Mouse (Mus musculus) liver, embryonic 16.5 days (tissue): ENCODE results near the gene Dnmbp. TPM values are rescaled to one million over a fixed set of nuclear protein-coding genes. Genes with fewer than 3 reads are reported as not detected.

Experiments
- ATAC-seq: fragments of 200-750 bp; cut with Nextera tagmentation; 2 replicates; pipeline ENCODE4 v1.8.0; 2017; ENCODE audit warnings: low read depth, mild to moderate bottlenecking, moderate number of reproducible peaks, moderate library complexity
- H3K27ac ChIP-seq: fragments of 300-500 bp; sonication (generic); 2 replicates; pipeline ENCODE4 v1.5.1; 2014; ENCODE audit warnings: mild to moderate bottlenecking, low read length
- H3K27me3 ChIP-seq: fragments of 300-500 bp; sonication (generic); 2 replicates; pipeline ENCODE4 v1.6.1; 2014; ENCODE audit warnings: low read depth, low read length, mixed read lengths; ENCODE audit not compliant: control insufficient read depth, insufficient read depth
- H3K36me3 ChIP-seq: fragments of 300-500 bp; sonication (generic); 2 replicates; pipeline ENCODE4 v1.6.1; 2014; ENCODE audit warnings: mild to moderate bottlenecking; ENCODE audit not compliant: control insufficient read depth, insufficient read depth
- H3K4me1 ChIP-seq: fragments of 300-500 bp; sonication (generic); 2 replicates; pipeline ENCODE4 v1.6.1; 2014; ENCODE audit warnings: low read depth, low read length, mixed read lengths; ENCODE audit not compliant: control insufficient read depth
- H3K4me2 ChIP-seq: fragments of 300-500 bp; sonication (generic); 2 replicates; pipeline ENCODE4 v1.6.1; 2014; ENCODE audit warnings: low read depth, low read length, mixed read lengths
- H3K4me3 ChIP-seq: fragments of 300-500 bp; sonication (generic); 2 replicates; pipeline ENCODE4 v1.5.1; 2014; ENCODE audit warnings: low read depth, mild to moderate bottlenecking, low read length
- H3K9ac ChIP-seq: fragments of 300-500 bp; sonication (generic); 2 replicates; pipeline ENCODE4 v1.6.1; 2014; ENCODE audit warnings: low read depth, low read length
- H3K9me3 ChIP-seq: fragments of 300-500 bp; sonication (generic); replicated peaks from 2 replicates; pipeline ENCODE4 v1.6.1; 2016; ENCODE audit warnings: low read length; ENCODE audit not compliant: control insufficient read depth
- WGBS: fragments of 180-500 bp; shearing (Covaris S2); extraction: QIAGEN DNeasy Blood & Tissue Kit; methylation state at CpG from one replicate; pipeline ENCODE4 v1.1.7; 2014; ENCODE audit not compliant: insufficient replicate concordance; 5-methylcytosine and 5-hydroxymethylcytosine counted together
- polyA plus RNA-seq: library from polyadenylated mRNA; unstranded; fragments of >200 nt; fragmentation: Nextera tagmentation; extraction: Ambion mirVana; gene quantifications from 2 replicates; pipeline ENCODE4 v1.2.1, GENCODE M21; 2015

The Dnmbp gene
- 2.8 and 3.2 TPM in 2 replicates for polyA plus RNA-seq

GRCm38 (mm10) chr19:43939769-43940689 lies at the start of gene Dnmbp:
Gene Dnmbp, minus strand, starts transcription at chr19:43940191.
- Histone ChIP-seq H3K27ac (0 out of 2 replicates have a peak within 1 kb of the TSS, but pooled peaks have one; percentile 10), H3K4me3 (peak within 1 kb of the TSS; percentile 68), H3K4me1 (peaks cover 3% of the 10 kb centered on the region; the same call in 1 of the 2 replicates), H3K4me2 (peak within 1 kb of the TSS; percentile 69), H3K9me3 (no peaks in the 10 kb centered on the region), H3K9ac (peak within 1 kb of the TSS; percentile 73), H3K27me3 (peaks cover 4% of the 10 kb centered on the region; the same call in 1 of the 2 replicates), H3K36me3 (no peaks in the 10 kb centered on the region)
- ATAC-seq = peak; percentile 88
- WGBS = 4% methylated on average over 65 of the region's 94 CpGs

GRCm38 (mm10) chr19:43986069-43986794 lies 46.2 kb upstream of the Dnmbp start, which contains the start of gene Cpn1:
Gene Cpn1, minus strand, starts transcription at chr19:43986556.
- peak; percentile 82 for ATAC-seq
- H3K4me2 ChIP-seq = no peak within 1 kb of the TSS
- WGBS = 21% methylated on average over 30 of the region's 30 CpGs
- H3K4me3 ChIP-seq = peak within 1 kb of the TSS; percentile 48
- H3K4me1 ChIP-seq = no peaks in the 10 kb centered on the region
- H3K36me3 ChIP-seq = no peaks in the 10 kb centered on the region
- H3K9me3 ChIP-seq = no peaks in the 10 kb centered on the region
- H3K9ac ChIP-seq = no peak within 1 kb of the TSS
- peak within 1 kb of the TSS; percentile 79 for H3K27ac ChIP-seq
- no peaks in the 10 kb centered on the region; the same call in 1 of the 2 replicates for H3K27me3 ChIP-seq

- WGBS = 59% methylated on average over 5 of the region's 5 CpGs
- Histone ChIP-seq H3K27me3 (no peaks in the 10 kb centered on the region; the same call in 1 of the 2 replicates), H3K27ac (no peak overlapping the region), H3K9ac (no peak overlapping the region), H3K36me3 (no peaks in the 10 kb centered on the region; the same call in 1 of the 2 replicates), H3K4me3 (no peak overlapping the region), H3K4me1 (no peaks in the 10 kb centered on the region), H3K4me2 (no peak overlapping the region), H3K9me3 (no peaks in the 10 kb centered on the region)
- ATAC-seq = no peak
Observed at GRCm38 (mm10) chr19:43981992-43982391, 42.0 kb upstream of the Dnmbp start.

GRCm38 (mm10) chr19:43980711-43981110 lies 40.7 kb upstream of the Dnmbp start:
- no peaks in the 10 kb centered on the region for H3K4me1 ChIP-seq
- H3K36me3 ChIP-seq = no peaks in the 10 kb centered on the region; the same call in 1 of the 2 replicates
- no peak overlapping the region for H3K27ac ChIP-seq
- no peaks in the 10 kb centered on the region for H3K9me3 ChIP-seq
- WGBS = 83% methylated on average over 17 of the region's 17 CpGs
- no peak for ATAC-seq
- no peak overlapping the region for H3K9ac ChIP-seq
- no peak overlapping the region for H3K4me3 ChIP-seq
- H3K27me3 ChIP-seq = no peaks in the 10 kb centered on the region
- no peak overlapping the region for H3K4me2 ChIP-seq

GRCm38 (mm10) chr19:43977799-43978198 lies 37.8 kb upstream of the Dnmbp start:
- H3K9me3 ChIP-seq = no peaks in the 10 kb centered on the region
- H3K27ac ChIP-seq = no peak overlapping the region
- no peak overlapping the region for H3K4me3 ChIP-seq
- no peak overlapping the region for H3K4me2 ChIP-seq
- no peaks in the 10 kb centered on the region for H3K4me1 ChIP-seq
- no peaks in the 10 kb centered on the region for H3K27me3 ChIP-seq
- ATAC-seq = no peak
- no peak overlapping the region for H3K9ac ChIP-seq
- H3K36me3 ChIP-seq = no peaks in the 10 kb centered on the region; the same call in 1 of the 2 replicates
- WGBS = 61% methylated on average over 3 of the region's 3 CpGs

GRCm38 (mm10) chr19:43976661-43977060 lies 36.7 kb upstream of the Dnmbp start:
- Histone ChIP-seq H3K4me3 (no peak overlapping the region), H3K4me2 (no peak overlapping the region), H3K9ac (no peak overlapping the region), H3K9me3 (no peaks in the 10 kb centered on the region), H3K27ac (no peak overlapping the region), H3K27me3 (no peaks in the 10 kb centered on the region), H3K4me1 (no peaks in the 10 kb centered on the region), H3K36me3 (no peaks in the 10 kb centered on the region; the same call in 1 of the 2 replicates)
- ATAC-seq = no peak
- 60% methylated on average over 6 of the region's 6 CpGs for WGBS

GRCm38 (mm10) chr19:43974221-43974620 lies 34.2 kb upstream of the Dnmbp start:
- Histone ChIP-seq H3K9ac (no peak overlapping the region), H3K4me2 (no peak overlapping the region), H3K9me3 (no peaks in the 10 kb centered on the region), H3K27me3 (no peaks in the 10 kb centered on the region), H3K4me3 (no peak overlapping the region), H3K27ac (no peak overlapping the region), H3K36me3 (no peaks in the 10 kb centered on the region), H3K4me1 (no peaks in the 10 kb centered on the region)
- ATAC-seq = no peak
- 71% methylated on average over 6 of the region's 6 CpGs for WGBS

- no peaks in the 10 kb centered on the region for H3K9me3 ChIP-seq
- no peaks in the 10 kb centered on the region for H3K36me3 ChIP-seq
- no peak overlapping the region for H3K9ac ChIP-seq
- no peak overlapping the region for H3K4me3 ChIP-seq
- ATAC-seq = no peak
- whole genome bisulfite sequencing = 51% methylated on average over 9 of the region's 9 CpGs
- no peak overlapping the region for H3K27ac ChIP-seq
- no peak overlapping the region for H3K4me2 ChIP-seq
- no peaks in the 10 kb centered on the region for H3K4me1 ChIP-seq
- no peaks in the 10 kb centered on the region for H3K27me3 ChIP-seq
Observed at GRCm38 (mm10) chr19:43973711-43974110, 33.7 kb upstream of the Dnmbp start.
